23 mouse cellular contexts compared by ENCODE assay signal in the genomic region with DNA sequence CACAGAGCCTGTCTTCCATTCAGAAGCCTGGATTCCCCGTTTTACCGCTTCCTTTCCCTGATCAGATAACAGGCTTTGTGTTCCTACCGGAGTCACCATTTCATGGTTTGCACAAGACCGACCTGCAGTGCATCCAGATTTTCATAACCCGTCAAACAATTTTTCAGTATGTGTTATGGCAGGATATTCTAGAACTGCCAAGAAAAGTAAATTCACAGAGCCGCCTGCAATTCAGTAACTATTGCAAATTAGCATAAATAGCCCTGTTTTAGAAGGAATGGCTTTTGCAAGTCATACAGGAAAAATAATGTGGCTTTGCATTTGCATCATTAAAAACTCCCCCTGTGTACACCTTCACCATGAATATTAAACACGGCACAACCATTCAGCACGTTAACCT.
DNase-seq lines count a peak whose midpoint lies in the region; ATAC-seq and TF ChIP-seq lines count a peak whose summit lies in the region.
"Had no signal": no experiment of that assay in that cellular context is flagged by ENCODE, and none has a peak within 500 bp of the region (broad histone marks: within the 10 kb centered on the region; RNA-seq: fewer than 3 reads in every experiment).

No protein-coding gene starts in this region.

- no peaks in the 10 kb centered on the region for H3K4me1 ChIP-seq in forebrain, embryonic 14.5 days (ENCODE audit: control insufficient read depth, insufficient read depth, low read length)
- H3K4me1 ChIP-seq in forebrain, embryonic 10.5 days, result no peaks in the 10 kb centered on the region
- peaks cover 6% of the 10 kb centered on the region; the same call in 1 of the 2 replicates for H3K4me1 ChIP-seq in forebrain, embryonic 16.5 days (replicated peaks; ENCODE audit: control insufficient read depth, insufficient read depth, low read length)
- H3K4me1 ChIP-seq in neural tube, embryonic 15.5 days, result no peaks in the 10 kb centered on the region
- H3K4me1 ChIP-seq: embryonic facial prominence, embryonic 12.5 days; heart, embryonic 15.5 days; hindbrain, embryonic 13.5 days had no signal

- intact Hi-C loops in left cerebral cortex, adult 2 months (cut with DNase I), result loop anchor here (5.0 kb wide), 1 partner anchor 85 kb away; no protein-coding TSS in a partner anchor

- no peaks in the 10 kb centered on the region for H3K27me3 ChIP-seq in forebrain, embryonic 14.5 days (replicated peaks; ENCODE audit: control insufficient read depth, insufficient read depth, low read length)
- no peaks in the 10 kb centered on the region for H3K27me3 ChIP-seq in forebrain, embryonic 10.5 days (ENCODE audit: poor library complexity, severe bottlenecking)
- no peaks in the 10 kb centered on the region for H3K27me3 ChIP-seq in forebrain, embryonic 16.5 days (replicated peaks; ENCODE audit: control insufficient read depth, insufficient read depth, low read length)
- H3K27me3 ChIP-seq in neural tube, embryonic 15.5 days (replicated peaks), result no peaks in the 10 kb centered on the region
- H3K27me3 ChIP-seq: embryonic facial prominence, embryonic 12.5 days; heart, embryonic 15.5 days; hindbrain, embryonic 13.5 days; Patski had no signal

- DNase-seq in forebrain, embryonic 14.5 days (ENCODE audit: low spot score), result no peak
- DNase-seq in forebrain, embryonic 10.5 days (ENCODE audit: extremely low spot score, low spot score), result no peak
- no peak for DNase-seq in left cerebral cortex, adult 2 months (ENCODE audit: extremely low spot score in 1 of 2, low spot score in 2 of 2)
- no peak for DNase-seq in left cerebral cortex, adult 9 months (ENCODE audit: low spot score in 2 of 2)
- DNase-seq in adrenal gland, postnatal 4 days (ENCODE audit: low spot score in 2 of 2), result no peak
- DNase-seq: adrenal gland, postnatal 14 days; cerebellum, adult 11 months; cerebellum, adult 8-10 months; cerebellum, postnatal 14 days; gastrocnemius, adult 2 months; gastrocnemius, postnatal 36 days; heart, adult 2 months; heart, postnatal 14 days; kidney, adult 11 months had no signal

- ATAC-seq in forebrain, embryonic 14.5 days, result 0 out of 2 replicates have a peak, but pooled peaks have one; percentile 32
- ATAC-seq in forebrain, embryonic 16.5 days, result peak; percentile 53
- no peak for ATAC-seq in neural tube, embryonic 15.5 days (ENCODE audit: low FRiP score)
- ATAC-seq: activated CD4-positive, CD25-positive, alpha-beta regulatory T cell, adult 4 months; hindbrain, postnatal 0 days; Patski had no signal

- no peak overlapping the region for H3K4me2 ChIP-seq in forebrain, embryonic 14.5 days (ENCODE audit: low read length)
- no peak overlapping the region for H3K4me2 ChIP-seq in forebrain, embryonic 16.5 days (ENCODE audit: low read length)
- H3K4me2 ChIP-seq in neural tube, embryonic 15.5 days, result no peak overlapping the region
- H3K4me2 ChIP-seq: embryonic facial prominence, embryonic 12.5 days; heart, embryonic 11.5 days; heart, embryonic 15.5 days; hindbrain, embryonic 13.5 days had no signal

- no peak for TF ChIP-seq CTCF in left cerebral cortex, adult 2 months (IDR thresholded peaks at IDR 0.05)

- H3K36me3 ChIP-seq in forebrain, embryonic 14.5 days (ENCODE audit: control insufficient read depth, insufficient read depth, low read length), result no peaks in the 10 kb centered on the region
- H3K36me3 ChIP-seq in forebrain, embryonic 10.5 days (replicated peaks), result no peaks in the 10 kb centered on the region
- no peaks in the 10 kb centered on the region for H3K36me3 ChIP-seq in forebrain, embryonic 16.5 days (ENCODE audit: control insufficient read depth, insufficient read depth)
- H3K36me3 ChIP-seq in neural tube, embryonic 15.5 days, result no peaks in the 10 kb centered on the region
- H3K36me3 ChIP-seq: embryonic facial prominence, embryonic 12.5 days; heart, embryonic 15.5 days; hindbrain, embryonic 13.5 days had no signal

- 52% methylated on average over 8 of the region's 8 CpGs for WGBS in forebrain, embryonic 14.5 days
- 82% methylated on average over 8 of the region's 8 CpGs for WGBS in forebrain, embryonic 10.5 days
- 49% methylated on average over 8 of the region's 8 CpGs for WGBS in forebrain, embryonic 16.5 days
- 72% methylated on average over 8 of the region's 8 CpGs for WGBS in neural tube, embryonic 15.5 days

- no peak overlapping the region for H3K9ac ChIP-seq in forebrain, embryonic 14.5 days (ENCODE audit: low read length)
- H3K9ac ChIP-seq in forebrain, embryonic 16.5 days (replicated peaks; ENCODE audit: low read depth, low read length), result no peak overlapping the region
- H3K9ac ChIP-seq in neural tube, embryonic 15.5 days (replicated peaks), result no peak overlapping the region
- H3K9ac ChIP-seq: embryonic facial prominence, embryonic 12.5 days; heart, embryonic 15.5 days; hindbrain, embryonic 13.5 days had no signal

- no peaks in the 10 kb centered on the region for H3K9me3 ChIP-seq in forebrain, embryonic 14.5 days (replicated peaks; ENCODE audit: control insufficient read depth, low read length)
- H3K9me3 ChIP-seq in forebrain, embryonic 10.5 days, result no peaks in the 10 kb centered on the region
- H3K9me3 ChIP-seq in forebrain, embryonic 16.5 days (ENCODE audit: control insufficient read depth, low read length), result no peaks in the 10 kb centered on the region
- no peaks in the 10 kb centered on the region for H3K9me3 ChIP-seq in neural tube, embryonic 15.5 days (replicated peaks)
- H3K9me3 ChIP-seq: embryonic facial prominence, embryonic 12.5 days; heart, embryonic 15.5 days; hindbrain, embryonic 13.5 days had no signal

- no peak overlapping the region for H3K4me3 ChIP-seq in forebrain, embryonic 14.5 days (ENCODE audit: low read depth, low read length)
- no peak overlapping the region for H3K4me3 ChIP-seq in forebrain, embryonic 10.5 days
- H3K4me3 ChIP-seq in left cerebral cortex, adult 2 months, result no peak overlapping the region
- H3K4me3 ChIP-seq in forebrain, embryonic 16.5 days (replicated peaks; ENCODE audit: low read length), result no peak overlapping the region
- no peak overlapping the region for H3K4me3 ChIP-seq in neural tube, embryonic 15.5 days (replicated peaks)
- H3K4me3 ChIP-seq: embryonic facial prominence, embryonic 12.5 days; gastrocnemius, adult 2 months; heart, adult 2 months; heart, embryonic 15.5 days; hindbrain, embryonic 13.5 days had no signal

- H3K27ac ChIP-seq in forebrain, embryonic 14.5 days (ENCODE audit: low read depth, low read length), result no peak overlapping the region
- H3K27ac ChIP-seq in forebrain, embryonic 10.5 days, result no peak overlapping the region
- peak overlapping the region; percentile 32; the same call in 1 of the 2 replicates for H3K27ac ChIP-seq in left cerebral cortex, adult 2 months
- 0 out of 2 replicates have a peak overlapping the region, but pooled peaks have one; percentile 3 for H3K27ac ChIP-seq in forebrain, embryonic 16.5 days (ENCODE audit: low read length)
- H3K27ac ChIP-seq in neural tube, embryonic 15.5 days (replicated peaks), result no peak overlapping the region
- H3K27ac ChIP-seq: embryonic facial prominence, embryonic 12.5 days; gastrocnemius, adult 2 months; heart, adult 2 months; heart, embryonic 15.5 days; hindbrain, embryonic 13.5 days; hindbrain, postnatal 0 days had no signal

Comparison
In these comparisons a context has a peak if more than half of its experiments do, and no peak if none do; other contexts are left out.
1. H3K27ac ChIP-seq: peak in left cerebral cortex, adult 2 months (single experiment) and forebrain, embryonic 16.5 days (single experiment); none in forebrain, embryonic 14.5 days (single experiment), forebrain, embryonic 10.5 days (single experiment) and neural tube, embryonic 15.5 days (single experiment).